Mouse (Mus musculus): Measurements from ENCODE around the gene Elk4. TPM values are rescaled to one million over a fixed set of nuclear protein-coding genes. Genes with fewer than 3 reads are reported as not detected.

The Elk4 gene
- polyA plus RNA-seq (2015; fragmentation: Nextera tagmentation; extraction: Ambion mirVana) = 11.8 and 12.8 TPM in 2 replicates

DNA sequence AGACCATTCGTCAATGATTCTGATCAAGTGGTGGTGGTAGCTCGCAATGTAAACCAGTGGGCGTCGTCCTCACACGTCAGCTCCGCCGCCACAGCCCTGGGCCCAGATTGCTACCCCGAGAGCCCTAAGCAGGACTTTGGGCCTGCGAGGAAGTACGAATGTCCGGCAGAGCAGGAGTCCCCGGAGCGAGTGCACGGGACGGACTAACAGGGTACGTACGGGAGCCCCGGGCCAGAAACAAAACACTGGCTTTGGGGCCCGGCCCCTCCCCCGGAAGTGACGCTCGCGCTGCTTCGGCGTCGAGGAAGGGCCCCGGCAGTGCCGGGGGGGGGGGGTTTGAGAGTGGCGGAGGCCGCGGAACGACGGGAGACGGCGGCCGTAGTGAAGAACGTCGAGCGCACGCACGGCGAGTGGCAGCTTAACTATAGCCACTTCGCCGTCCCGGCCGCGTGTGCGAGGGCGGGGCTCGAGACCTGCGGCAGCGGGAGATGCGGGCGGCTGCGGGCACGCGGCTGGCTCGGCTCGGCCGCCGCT is at the start of gene Elk4:
Gene Elk4 (plus strand): TSS at position 326 of the 534 bp plus-strand sequence.
- Histone ChIP-seq H3K9me3 (no peaks in the 10 kb centered on the region), H3K9ac (peak within 1 kb of the TSS; percentile 87), H3K36me3 (no peaks in the 10 kb centered on the region), H3K4me1 (peaks cover 32% of the 10 kb centered on the region), H3K4me3 (peak within 1 kb of the TSS; percentile 89), H3K4me2 (peak within 1 kb of the TSS; percentile 78), H3K27ac (replicated peaks) (peak within 1 kb of the TSS; percentile 100), H3K27me3 (replicated peaks) (no peaks in the 10 kb centered on the region)
- peak; percentile 90 for ATAC-seq (ENCODE audit: extremely low read depth, insufficient number of reproducible peaks, low FRiP score, low TSS enrichment)
- under 1% methylated on average over 52 of the region's 61 CpGs for WGBS

DNA sequence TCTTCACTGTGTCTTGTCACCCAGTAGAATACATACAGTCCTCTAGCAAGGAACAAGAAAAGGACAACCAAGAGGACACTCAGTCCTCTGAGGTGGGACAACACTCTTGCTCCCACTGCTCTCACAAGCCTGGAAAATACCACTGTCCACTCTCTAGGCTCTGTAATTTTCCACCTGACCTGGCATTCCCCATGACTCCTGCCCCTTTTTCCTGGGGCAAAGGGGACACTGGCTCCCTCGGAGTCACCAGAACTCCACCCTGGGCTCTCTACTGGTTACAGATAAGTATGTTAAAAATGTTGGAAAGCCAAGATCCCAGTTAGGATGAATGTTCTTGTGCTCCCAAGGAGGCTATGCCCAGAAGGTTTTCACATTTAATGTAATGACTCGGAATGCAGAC is 46.4 kb upstream of the Elk4 start:
- WGBS = 49% methylated on average over 2 of the region's 2 CpGs
- Histone ChIP-seq H3K4me3 (no peak overlapping the region), H3K4me1 (peaks cover 20% of the 10 kb centered on the region), H3K9ac (no peak overlapping the region), H3K4me2 (no peak overlapping the region), H3K27ac (replicated peaks) (no peak overlapping the region), H3K9me3 (no peaks in the 10 kb centered on the region), H3K27me3 (replicated peaks) (peaks cover 96% of the 10 kb centered on the region), H3K36me3 (no peaks in the 10 kb centered on the region)
- ATAC-seq (ENCODE audit: extremely low read depth, insufficient number of reproducible peaks, low FRiP score, low TSS enrichment) = no peak

- 0 out of 2 replicates have a peak, but pooled peaks have one; percentile 33 for ATAC-seq (ENCODE audit: extremely low read depth, insufficient number of reproducible peaks, low FRiP score, low TSS enrichment)
- H3K27ac ChIP-seq (replicated peaks) = no peak within 1 kb of the TSS
- H3K4me2 ChIP-seq = peak within 1 kb of the TSS; percentile 98
- peak within 1 kb of the TSS; percentile 82 for H3K9ac ChIP-seq
- peak within 1 kb of the TSS; percentile 78 for H3K4me3 ChIP-seq
- no peaks in the 10 kb centered on the region for H3K9me3 ChIP-seq
- peaks cover 96% of the 10 kb centered on the region for H3K27me3 ChIP-seq (replicated peaks)
- WGBS = 2% methylated on average over 30 of the region's 35 CpGs
- H3K36me3 ChIP-seq = no peaks in the 10 kb centered on the region
- H3K4me1 ChIP-seq = peaks cover 24% of the 10 kb centered on the region
Observed at GRCm38 (mm10) chr1:131962606-131963084, 44.8 kb upstream of the Elk4 start, which contains the start of gene Slc45a3. Slc45a3 (plus strand) TSS chr1:131962967.

GRCm38 (mm10) chr1:131963085-131963951 is 44.1 kb upstream of the Elk4 start:
- H3K27me3 ChIP-seq (replicated peaks) = peaks cover 94% of the 10 kb centered on the region
- H3K27ac ChIP-seq (replicated peaks) = no peak overlapping the region
- under 1% methylated on average over 76 of the region's 76 CpGs for WGBS
- no peaks in the 10 kb centered on the region for H3K9me3 ChIP-seq
- H3K36me3 ChIP-seq = no peaks in the 10 kb centered on the region
- peaks cover 24% of the 10 kb centered on the region for H3K4me1 ChIP-seq
- H3K4me2 ChIP-seq = peak overlapping the region; percentile 98
- no peak for ATAC-seq (ENCODE audit: extremely low read depth, insufficient number of reproducible peaks, low FRiP score, low TSS enrichment)
- peak overlapping the region; percentile 82 for H3K9ac ChIP-seq
- peak overlapping the region; percentile 78 for H3K4me3 ChIP-seq

DNA sequence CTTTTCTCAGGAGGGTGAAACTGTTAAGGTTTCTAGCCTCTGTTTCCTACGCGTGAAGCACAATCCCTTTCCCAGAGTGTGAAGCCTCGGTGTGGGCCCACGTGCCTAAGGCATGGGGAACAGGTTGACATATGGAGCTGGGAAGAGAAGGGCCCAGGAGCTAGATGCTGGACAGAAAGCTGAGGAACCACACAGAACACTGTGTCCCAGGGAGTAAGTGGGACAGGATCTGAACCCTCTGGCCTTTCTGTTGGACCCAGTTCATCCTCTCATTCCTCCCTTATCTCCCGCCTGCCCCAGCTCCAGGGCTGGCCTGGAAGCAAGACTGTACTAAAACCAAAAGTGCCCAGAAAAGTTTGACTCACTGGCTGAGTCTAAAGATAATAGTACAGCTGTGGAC is 43.3 kb upstream of the Elk4 start:
- H3K9me3 ChIP-seq = no peaks in the 10 kb centered on the region
- H3K36me3 ChIP-seq = no peaks in the 10 kb centered on the region
- no peak overlapping the region for H3K9ac ChIP-seq
- H3K4me3 ChIP-seq = peak overlapping the region; percentile 78
- ATAC-seq (ENCODE audit: extremely low read depth, insufficient number of reproducible peaks, low FRiP score, low TSS enrichment) = no peak
- H3K27me3 ChIP-seq (replicated peaks) = peaks cover 95% of the 10 kb centered on the region
- H3K4me1 ChIP-seq = peaks cover 24% of the 10 kb centered on the region
- 20% methylated on average over 5 of the region's 5 CpGs for WGBS
- peak overlapping the region; percentile 98 for H3K4me2 ChIP-seq
- no peak overlapping the region for H3K27ac ChIP-seq (replicated peaks)

DNA sequence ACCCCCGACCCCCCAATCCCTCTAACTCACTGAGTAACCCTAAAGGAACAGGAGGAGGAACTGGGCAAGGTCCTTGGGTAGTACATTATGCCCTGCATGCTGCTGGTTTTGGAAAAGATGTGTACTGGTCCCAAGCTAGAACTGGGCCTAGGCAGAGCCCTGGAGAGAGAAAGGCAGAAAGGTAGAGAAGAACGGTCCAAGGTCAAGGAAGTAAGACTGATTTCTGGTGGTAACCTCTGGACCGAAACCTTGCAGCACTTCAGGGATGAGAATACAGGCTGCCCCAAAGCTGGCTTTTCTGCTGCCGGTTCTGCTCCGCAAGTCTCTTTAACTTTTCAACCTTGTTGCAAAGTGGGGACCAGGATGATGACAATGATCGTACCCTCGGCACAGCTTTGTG is 42.8 kb upstream of the Elk4 start:
- H3K9ac ChIP-seq = no peak overlapping the region
- peak overlapping the region; percentile 98 for H3K4me2 ChIP-seq
- ATAC-seq (ENCODE audit: extremely low read depth, insufficient number of reproducible peaks, low FRiP score, low TSS enrichment) = no peak
- H3K27me3 ChIP-seq (replicated peaks) = peaks cover 94% of the 10 kb centered on the region
- peaks cover 24% of the 10 kb centered on the region for H3K4me1 ChIP-seq
- 70% methylated on average over 7 of the region's 7 CpGs for WGBS
- no peaks in the 10 kb centered on the region for H3K9me3 ChIP-seq
- H3K27ac ChIP-seq (replicated peaks) = no peak overlapping the region
- no peaks in the 10 kb centered on the region for H3K36me3 ChIP-seq
- H3K4me3 ChIP-seq = no peak overlapping the region

DNA sequence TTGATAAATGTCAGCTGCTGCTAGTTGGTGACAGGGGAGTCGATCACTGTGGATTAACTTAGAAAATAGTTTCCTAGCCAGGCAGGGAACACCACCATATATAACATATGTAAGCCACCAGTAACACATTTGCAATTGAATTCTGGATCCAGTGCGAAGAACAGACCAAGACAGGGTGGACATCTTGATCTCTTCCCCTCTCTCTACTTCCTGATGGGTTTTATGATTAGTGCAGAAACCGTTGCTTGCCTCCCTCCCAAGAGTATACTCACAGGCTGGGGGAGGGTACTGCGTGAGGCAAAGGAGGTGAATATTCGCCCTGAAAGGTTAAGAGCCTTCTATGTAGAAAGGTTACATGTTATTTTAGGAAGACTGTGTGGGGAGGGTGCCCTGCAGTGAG is 41.6 kb upstream of the Elk4 start:
- 41% methylated on average over 5 of the region's 5 CpGs for WGBS
- Histone ChIP-seq H3K4me1 (peaks cover 30% of the 10 kb centered on the region), H3K4me2 (no peak overlapping the region), H3K9ac (no peak overlapping the region), H3K27ac (replicated peaks) (no peak overlapping the region), H3K9me3 (no peaks in the 10 kb centered on the region), H3K4me3 (no peak overlapping the region), H3K36me3 (no peaks in the 10 kb centered on the region), H3K27me3 (replicated peaks) (peaks cover 91% of the 10 kb centered on the region)
- no peak for ATAC-seq (ENCODE audit: extremely low read depth, insufficient number of reproducible peaks, low FRiP score, low TSS enrichment)

GRCm38 (mm10) chr1:131967336-131967735 is 40.1 kb upstream of the Elk4 start:
- Histone ChIP-seq H3K4me1 (peaks cover 43% of the 10 kb centered on the region), H3K36me3 (no peaks in the 10 kb centered on the region), H3K9me3 (no peaks in the 10 kb centered on the region), H3K9ac (no peak overlapping the region), H3K4me2 (no peak overlapping the region), H3K27me3 (replicated peaks) (peaks cover 77% of the 10 kb centered on the region), H3K27ac (replicated peaks) (no peak overlapping the region), H3K4me3 (no peak overlapping the region)
- 65% methylated on average over 7 of the region's 7 CpGs for WGBS
- no peak for ATAC-seq (ENCODE audit: extremely low read depth, insufficient number of reproducible peaks, low FRiP score, low TSS enrichment)

DNA sequence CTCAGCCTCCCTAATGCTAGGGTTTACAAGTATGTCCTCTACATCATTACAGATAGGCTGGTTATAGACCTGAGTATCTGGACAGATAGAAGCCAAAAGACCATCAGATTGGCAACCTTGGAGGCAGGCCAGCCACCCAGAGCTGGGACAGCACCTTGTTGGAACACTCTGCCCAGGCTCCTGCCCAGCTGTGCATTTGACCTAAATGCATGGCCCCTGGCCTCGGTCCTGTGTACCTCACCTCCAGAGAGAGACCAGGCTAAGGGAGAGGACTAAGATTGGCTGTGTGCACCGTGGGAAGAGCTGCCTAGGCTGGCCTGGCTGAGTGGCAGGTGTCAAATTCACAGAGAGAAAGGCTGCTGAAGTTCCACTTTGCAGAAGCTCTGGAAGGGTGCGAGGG is 38.9 kb upstream of the Elk4 start:
- no peaks in the 10 kb centered on the region for H3K9me3 ChIP-seq

DNA sequence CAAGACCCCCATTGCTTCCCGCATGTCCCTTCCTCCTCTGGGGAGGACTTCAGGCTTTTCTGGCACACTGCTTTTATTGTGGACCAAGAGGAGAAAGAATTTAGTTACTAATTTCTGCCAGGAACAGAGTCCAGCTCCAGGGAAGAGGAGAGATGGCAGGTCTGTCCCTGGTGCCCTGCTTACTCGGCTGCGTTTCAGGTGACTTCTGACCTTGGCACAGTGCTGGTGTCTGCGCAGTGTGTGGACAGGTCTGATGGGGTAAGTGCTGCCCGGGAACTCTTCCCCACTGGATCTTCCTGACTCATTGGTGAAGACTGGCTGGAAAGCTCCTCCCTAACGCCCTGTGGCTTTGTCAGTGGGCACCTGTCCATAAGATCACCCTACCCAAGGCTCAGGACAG is 38.4 kb upstream of the Elk4 start:
- no peak overlapping the region for H3K9ac ChIP-seq
- H3K27me3 ChIP-seq (replicated peaks) = peaks cover 75% of the 10 kb centered on the region
- no peaks in the 10 kb centered on the region for H3K36me3 ChIP-seq
- H3K4me1 ChIP-seq = peaks cover 40% of the 10 kb centered on the region
- H3K4me3 ChIP-seq = no peak overlapping the region
- no peak overlapping the region for H3K4me2 ChIP-seq
- WGBS = 60% methylated on average over 6 of the region's 6 CpGs
- ATAC-seq (ENCODE audit: extremely low read depth, insufficient number of reproducible peaks, low FRiP score, low TSS enrichment) = no peak
- H3K27ac ChIP-seq (replicated peaks) = no peak overlapping the region
- H3K9me3 ChIP-seq = no peaks in the 10 kb centered on the region

More for the DNA sequence above, 38.9 kb upstream of the Elk4 start:
- WGBS = 32% methylated on average over 3 of the region's 3 CpGs
- H3K4me2 ChIP-seq = no peak overlapping the region
- peaks cover 45% of the 10 kb centered on the region for H3K4me1 ChIP-seq
- no peaks in the 10 kb centered on the region for H3K36me3 ChIP-seq
- no peak overlapping the region for H3K4me3 ChIP-seq
- H3K9ac ChIP-seq = no peak overlapping the region
- no peak overlapping the region for H3K27ac ChIP-seq (replicated peaks)
- H3K27me3 ChIP-seq (replicated peaks) = peaks cover 75% of the 10 kb centered on the region
- no peak for ATAC-seq (ENCODE audit: extremely low read depth, insufficient number of reproducible peaks, low FRiP score, low TSS enrichment)

GRCm38 (mm10) chr1:131969825-131970224 is 37.6 kb upstream of the Elk4 start:
- Histone ChIP-seq H3K9me3 (no peaks in the 10 kb centered on the region), H3K4me2 (no peak overlapping the region), H3K4me3 (no peak overlapping the region), H3K9ac (no peak overlapping the region), H3K36me3 (no peaks in the 10 kb centered on the region), H3K27me3 (replicated peaks) (peaks cover 73% of the 10 kb centered on the region), H3K27ac (replicated peaks) (no peak overlapping the region), H3K4me1 (peaks cover 32% of the 10 kb centered on the region)
- 53% methylated on average over 4 of the region's 4 CpGs for WGBS
- ATAC-seq (ENCODE audit: extremely low read depth, insufficient number of reproducible peaks, low FRiP score, low TSS enrichment) = no peak

Data from heart, embryonic 13.5 days (tissue).